Mouse (Mus musculus) urinary bladder, adult 2 months (tissue): ENCODE measurements around the gene Tbc1d22a. TPM values are rescaled to one million over a fixed set of nuclear protein-coding genes. Genes with fewer than 3 reads are reported as not detected.

Experiments
- DNase-seq: peaks from one replicate; pipeline ENCODE4 v3.0.0; 2022; ENCODE audit warnings: low spot score
- polyA plus RNA-seq: library from polyadenylated mRNA; depleted of rRNA; stranded (reverse); fragments of >200 nt; gene quantifications from 2 replicates; pipeline ENCODE4 v1.2.3, GENCODE M21; 2012

The Tbc1d22a gene
- polyA plus RNA-seq, 1 experiment, result 21.0 TPM

DNA sequence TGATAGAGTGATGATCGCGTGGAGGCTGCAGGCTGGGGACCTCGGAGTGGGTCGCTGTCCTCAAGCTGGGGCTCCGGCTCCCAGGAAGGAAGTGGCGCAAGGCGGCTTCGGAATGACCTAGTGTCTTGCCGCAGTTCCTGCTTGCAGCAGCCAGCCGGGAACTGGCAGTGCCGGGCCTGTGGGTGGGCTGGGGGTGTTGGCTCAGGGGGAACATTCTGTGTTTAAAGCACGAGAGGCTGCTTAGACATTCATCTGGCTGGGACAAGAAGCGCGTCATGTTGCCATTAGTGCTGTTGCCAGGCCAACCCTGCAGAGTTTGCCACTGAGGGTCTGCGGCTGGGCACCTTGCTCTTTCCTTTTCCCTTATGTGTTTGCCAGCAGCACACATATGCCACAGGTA, 63.2 kb downstream of the Tbc1d22a start:
- no peak for DNase-seq

DNA sequence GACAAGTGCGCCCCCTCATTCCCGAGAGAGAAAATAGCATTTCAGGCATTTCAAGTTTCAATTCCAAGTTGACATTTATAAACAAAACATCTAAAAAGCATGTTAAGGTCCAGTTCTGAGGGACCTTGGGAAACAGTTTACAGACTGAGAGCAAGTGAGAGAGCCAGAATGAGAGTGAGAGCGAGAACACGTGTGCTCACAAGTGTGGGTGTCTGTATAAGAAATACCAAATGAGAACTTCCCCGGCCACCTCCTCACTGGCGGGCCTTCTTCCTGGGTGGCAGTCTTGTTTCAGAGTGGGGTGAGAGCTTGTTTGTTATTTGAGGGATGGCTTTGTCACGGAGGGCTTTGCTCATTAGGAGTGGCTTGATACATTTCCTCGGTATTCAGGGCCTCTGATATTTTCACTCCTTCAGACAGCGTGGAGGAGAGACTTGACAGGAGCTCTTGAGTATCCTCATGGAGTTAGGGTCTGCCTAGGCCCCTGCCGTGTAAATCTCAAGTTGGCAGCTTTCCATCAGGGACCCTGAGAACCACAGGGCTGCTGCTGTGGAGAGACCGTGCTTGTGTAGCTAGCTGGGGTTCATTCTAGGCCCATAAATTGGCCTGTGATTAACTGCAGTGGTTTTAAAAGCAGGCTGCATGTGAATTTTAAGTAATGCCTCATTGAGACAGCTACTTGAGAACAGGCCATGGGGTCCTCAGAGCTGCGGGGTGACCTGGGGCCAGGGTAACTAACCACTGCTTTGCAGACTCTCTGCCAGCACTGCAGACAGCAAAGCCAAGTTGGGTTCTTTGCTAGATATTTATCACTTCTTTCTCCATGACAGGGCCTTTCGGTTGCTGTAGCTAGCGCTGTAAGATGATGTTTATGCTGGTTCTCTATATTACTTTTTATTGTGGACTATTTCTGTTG, 65.1 kb downstream of the Tbc1d22a start:
- no peak for DNase-seq

DNA sequence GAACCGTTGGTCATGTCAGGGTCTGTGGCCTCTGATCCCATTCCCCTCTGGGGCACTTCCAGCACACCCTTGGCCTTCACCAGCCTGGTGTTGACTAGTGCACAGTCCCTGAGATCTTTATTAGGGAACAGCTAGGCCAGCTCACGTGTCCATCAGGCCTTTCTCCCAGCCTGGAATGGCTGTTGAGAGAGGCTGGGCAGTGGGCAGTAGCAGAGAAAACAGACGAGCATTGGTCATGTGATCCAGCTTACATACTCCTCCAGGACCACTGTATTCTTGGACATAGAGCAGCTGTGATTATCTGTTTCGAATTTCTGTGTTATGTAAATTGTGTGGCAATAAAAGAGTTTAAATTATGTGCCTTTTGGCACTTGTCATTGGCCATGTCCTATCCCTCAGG, 65.9 kb downstream of the Tbc1d22a start:
- no peak for DNase-seq

DNA sequence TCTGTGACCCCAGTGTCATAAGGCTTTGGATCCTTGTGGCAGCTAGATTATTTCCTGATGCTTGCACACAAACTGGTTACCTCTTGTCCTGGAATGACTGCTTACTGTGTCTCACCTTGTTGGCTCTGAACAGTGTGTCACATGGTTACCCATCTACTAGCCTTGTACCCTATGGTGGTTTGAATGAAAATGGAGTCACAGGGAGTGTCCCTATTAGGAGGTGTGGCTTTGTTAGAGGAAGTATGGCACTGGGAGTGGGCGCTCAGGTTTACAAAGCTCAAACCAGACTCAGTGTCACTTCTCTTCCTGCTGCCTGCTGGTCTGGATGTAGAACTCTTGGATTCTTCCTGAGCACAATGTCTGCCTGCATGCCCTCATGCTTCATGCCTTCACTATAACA, 69.0 kb downstream of the Tbc1d22a start:
- DNase-seq, result no peak

DNA sequence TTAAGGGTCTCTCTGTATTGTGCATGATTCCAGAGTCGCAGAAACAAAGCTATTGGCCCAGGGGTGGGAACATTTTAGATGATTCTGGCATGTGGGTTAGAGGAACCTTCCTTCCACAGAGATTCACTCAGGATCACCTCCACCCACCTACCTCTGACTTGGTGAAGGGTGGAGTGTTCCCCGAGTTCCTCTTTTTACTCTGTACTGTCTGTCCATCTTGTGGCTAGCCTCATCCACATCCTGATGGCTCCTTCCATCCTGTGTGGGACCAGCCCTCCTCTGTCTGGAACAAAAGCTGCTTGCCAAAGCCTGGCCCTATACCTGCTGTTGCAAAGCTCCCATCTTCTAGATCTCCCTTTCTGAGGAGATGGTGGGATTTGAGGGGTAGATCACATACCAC, 71.0 kb downstream of the Tbc1d22a start:
- DNase-seq, result no peak

DNA sequence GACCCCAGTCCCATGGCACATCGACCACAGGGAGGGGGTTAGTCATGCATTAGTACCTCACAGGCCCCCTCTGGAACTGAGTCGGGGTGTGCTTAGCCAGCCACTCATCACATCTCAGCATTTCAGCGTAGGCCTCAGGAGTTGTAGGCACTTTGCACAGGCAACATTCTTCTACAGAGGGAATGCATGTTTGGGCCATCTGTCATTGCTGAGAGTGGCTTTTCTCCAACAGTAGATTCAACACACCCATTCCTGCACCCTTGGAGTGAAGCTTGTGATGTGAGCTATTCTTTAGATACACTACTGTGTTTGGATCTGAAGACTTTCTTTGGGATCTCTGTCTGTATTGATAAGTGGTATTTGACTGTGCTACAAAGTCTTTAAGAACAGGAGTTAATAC, 75.8 kb downstream of the Tbc1d22a start:
- no peak for DNase-seq

DNA sequence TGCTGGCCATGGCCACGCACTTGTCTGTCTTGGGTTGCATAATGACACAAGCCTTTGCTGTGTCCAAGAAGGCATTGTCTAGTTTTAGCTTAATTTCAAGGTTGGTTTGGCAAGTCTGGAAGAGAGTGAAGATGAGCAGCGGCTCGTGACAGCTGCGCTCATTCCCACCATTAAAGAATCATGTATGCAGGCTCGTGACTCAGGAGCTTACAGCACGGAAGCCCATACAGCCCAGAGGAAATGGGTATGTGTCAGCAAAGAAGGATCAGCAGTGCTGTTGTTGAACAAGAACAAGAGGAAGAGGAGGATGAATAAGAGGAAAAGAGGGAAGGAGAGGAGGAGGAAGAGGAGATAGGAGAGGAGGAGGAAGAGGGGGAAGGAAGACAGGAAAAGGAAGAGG, 78.0 kb downstream of the Tbc1d22a start:
- no peak for DNase-seq

DNA sequence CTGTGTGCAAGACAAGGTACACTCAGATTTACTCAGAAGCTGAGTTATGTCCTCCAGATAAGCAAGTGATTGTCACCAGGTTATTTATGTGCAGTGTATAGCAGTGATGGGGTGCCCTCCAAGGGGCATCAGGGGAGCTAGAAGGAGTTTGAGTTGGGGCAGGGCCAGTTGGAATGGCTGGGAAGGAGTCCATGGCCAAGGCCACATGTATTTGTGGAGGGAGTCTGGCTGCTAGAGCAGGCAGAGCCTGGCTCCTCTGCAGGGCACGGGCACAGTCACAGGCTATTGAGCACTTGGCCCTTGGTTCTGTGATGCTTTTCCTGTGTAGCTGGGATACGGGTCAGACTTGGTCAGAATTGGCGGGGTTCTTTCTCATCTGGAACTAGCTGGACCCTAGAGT, 80.2 kb downstream of the Tbc1d22a start:
- no peak for DNase-seq

DNA sequence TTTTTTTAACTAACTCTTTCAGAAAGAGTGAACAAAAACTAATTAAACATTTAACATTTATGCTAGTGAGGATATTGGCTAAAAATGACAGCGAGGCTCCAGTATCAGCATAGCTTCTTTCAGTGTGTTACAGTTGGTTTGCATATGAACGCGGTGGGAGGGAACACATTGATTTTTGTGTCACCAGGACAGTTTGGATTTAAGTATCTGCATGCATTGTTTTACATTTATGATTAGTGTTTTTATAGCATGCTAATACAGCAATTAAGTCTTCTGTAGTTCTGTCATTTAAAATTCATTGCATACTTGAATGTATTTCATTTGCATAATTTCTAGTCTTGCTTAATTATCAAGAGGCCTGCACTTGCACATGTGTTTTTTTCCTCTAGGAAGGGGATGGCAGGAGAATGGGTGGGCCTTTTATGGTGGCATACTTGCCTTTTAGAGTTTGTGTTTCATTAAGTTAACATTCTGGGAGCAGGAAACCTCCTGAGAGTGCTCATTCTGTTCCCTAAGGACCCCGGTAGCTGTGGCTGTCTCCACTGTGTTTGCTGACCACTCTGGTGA, 81.5 kb downstream of the Tbc1d22a start:
- DNase-seq, result no peak

DNA sequence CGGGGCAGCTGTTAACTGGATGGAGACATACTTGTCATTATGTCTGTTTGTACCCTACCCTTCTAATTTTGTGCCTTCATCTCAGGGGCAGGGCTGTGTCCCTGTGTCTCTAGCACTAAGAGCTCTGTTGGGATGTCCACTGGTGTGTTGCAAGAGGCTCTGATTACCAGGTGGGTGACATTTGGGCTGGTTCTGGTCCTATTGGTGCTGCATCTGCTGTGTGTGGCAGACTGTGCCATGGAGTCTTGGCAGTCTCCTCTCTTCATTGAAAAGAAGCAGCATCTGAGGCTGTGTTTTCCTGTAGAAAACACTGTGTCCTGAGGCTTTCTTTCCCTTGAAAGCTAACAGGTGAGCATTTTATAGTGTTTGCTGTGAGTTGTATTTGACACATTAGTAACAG, 83.0 kb downstream of the Tbc1d22a start:
- no peak for DNase-seq

DNA sequence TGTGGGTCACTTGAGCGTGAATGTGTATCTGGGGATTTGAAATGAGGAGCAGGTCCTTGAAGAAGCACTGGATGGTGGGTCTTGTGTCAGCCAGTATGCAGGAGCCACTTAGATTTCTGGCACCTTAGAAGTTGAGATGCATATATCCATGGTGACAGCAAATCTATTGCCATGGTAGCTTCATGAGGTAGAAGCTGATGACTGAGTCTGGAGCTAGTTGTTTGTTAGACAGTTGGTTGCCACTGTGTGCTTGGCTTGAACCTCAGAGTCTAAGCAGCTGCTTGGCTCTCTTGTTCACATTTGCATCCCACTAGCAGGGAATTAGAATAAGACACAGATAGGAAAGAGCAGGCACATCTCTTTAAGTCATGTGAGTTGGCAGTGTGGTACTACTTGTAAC, 89.6 kb downstream of the Tbc1d22a start:
- DNase-seq, result no peak

DNA sequence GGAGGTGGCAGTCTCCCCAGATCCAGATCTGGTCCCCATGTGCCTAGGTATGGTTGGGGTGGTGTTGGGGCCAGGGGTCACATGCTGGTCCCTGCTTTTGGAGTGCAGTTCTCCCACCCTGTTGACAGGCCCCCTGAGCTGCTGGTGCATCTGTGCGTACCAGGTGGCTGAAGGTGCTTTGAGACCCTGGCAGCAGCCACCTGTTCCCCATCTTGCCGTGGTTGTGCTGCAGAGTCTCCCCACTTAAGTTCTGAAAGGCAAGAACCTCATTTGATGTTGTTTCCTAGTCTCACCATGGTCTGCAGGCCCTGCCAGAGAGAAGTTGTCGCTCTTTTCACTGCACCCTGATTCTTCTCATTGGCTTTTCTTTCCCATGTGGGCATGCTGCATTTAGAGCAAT, 90.6 kb downstream of the Tbc1d22a start:
- no peak for DNase-seq

DNA sequence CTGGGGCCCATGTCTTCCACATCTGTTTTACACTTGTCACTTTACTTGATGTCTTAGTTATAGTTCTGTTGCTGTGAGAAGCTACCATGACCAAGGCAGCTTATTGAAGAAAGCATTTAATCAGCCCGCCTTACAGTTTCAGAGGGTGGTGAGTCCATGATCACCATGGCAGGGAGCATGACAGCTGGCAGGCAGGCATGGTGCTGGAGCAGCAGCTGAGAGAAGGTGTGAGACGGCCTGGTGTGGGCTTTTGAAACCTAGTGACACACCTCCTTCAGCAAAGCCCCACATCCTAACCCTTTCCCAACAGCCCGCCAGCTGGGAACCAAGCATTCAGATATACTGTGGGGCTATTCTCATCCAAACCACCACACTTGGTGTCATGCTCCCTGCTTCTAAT, 91.0 kb downstream of the Tbc1d22a start:
- DNase-seq, result no peak

DNA sequence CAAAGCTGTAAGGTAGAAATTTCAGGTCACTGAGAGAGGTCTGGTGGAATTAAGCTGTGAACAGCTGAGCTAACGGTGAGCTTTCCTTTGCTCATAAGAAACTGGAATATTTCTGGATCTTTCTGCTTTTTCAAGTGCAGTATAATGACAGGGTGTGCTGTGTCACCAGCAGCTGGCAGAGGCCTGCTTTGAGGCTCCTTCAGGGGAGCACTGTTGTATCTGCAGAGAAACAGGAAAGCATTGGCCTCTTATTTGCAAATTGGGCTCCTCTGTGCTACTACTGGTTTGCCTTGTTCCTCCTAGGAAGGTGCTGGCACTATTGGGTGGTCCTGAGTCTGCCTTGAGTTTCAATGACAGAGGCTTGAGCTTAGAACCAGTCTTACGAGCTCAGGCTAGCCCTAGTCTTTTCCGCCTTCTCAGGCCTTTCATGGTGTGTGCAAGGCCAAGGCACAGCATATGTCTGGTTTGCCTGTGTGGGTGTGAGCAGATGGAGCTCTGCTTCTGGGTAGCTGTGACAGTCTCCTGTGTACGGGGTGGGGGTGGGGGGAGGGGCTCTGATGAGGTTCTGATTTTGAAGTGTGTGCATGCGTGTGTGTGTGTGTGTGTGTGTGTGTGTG, 95.1 kb downstream of the Tbc1d22a start:
- no peak for DNase-seq

DNA sequence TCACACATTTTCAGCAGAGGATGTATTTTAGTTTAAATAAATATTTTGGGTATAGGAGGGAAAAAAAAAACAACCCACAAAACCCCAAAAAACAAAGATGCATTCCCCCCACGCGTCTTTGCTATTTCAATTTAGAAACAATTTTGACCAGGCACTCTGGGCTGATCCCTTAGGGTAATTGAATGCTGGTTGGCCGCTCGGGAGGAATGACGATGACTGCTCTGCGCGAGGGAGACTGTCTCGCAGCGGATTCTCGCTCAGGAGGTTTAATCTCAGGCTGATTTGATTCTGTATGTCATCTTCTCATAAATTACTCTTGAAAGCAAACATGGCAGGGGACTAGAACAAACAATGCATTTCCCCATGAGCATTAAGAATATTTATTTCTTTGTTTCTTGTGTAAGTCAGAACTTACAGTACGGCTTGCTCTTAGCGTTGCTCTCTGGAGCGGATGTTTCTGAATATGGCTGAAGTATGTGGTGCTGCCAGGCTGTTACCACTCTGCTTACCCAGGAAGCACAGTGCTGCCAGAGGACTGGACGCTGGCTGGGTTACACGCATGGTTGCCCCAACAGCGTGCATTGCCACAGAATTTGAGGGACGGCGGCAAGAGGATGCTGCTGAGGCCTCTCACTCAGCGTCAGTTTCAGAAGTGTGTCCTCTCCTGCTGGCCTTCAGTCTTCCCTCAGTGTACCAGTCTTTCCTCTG, 106.7 kb downstream of the Tbc1d22a start:
- no peak for DNase-seq

DNA sequence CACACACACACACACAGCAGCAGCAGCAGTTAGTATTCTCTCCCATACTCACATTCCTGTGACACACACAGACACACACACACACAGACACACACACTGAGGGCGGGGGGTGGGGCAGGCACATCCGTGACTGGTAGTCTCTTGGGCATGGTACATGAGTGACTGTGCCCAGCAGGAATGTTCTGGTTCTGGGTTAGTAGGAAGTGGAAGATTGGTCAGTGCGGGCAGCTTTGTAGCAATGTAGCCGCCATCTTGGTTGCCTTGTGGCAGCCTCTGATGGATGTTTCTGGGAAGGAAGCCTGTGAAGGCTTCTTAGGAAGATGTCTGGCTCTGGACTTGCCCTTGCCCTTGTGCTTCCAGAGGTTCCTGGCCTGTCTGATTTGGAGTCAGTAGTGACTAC, 112.1 kb downstream of the Tbc1d22a start:
- no peak for DNase-seq

DNA sequence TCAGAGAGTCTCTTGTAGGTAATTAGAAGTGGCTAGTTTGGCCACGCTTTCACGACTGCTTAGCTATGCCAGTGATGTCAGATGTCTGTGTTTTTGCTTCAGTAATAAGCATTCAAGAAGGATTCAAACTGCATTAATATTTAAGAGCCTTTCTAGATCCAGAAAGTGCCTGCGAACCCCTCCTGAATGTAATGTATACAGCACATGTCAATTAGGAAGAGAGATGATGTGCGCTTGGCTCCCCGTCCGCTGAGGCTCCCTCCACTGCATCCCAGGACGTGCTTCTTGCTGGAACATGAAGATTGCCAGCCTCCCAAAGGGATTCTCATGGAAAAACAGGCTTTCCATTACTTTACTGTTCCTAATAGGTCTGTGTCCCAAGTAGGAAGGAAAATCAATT, 115.7 kb downstream of the Tbc1d22a start:
- DNase-seq, result no peak

DNA sequence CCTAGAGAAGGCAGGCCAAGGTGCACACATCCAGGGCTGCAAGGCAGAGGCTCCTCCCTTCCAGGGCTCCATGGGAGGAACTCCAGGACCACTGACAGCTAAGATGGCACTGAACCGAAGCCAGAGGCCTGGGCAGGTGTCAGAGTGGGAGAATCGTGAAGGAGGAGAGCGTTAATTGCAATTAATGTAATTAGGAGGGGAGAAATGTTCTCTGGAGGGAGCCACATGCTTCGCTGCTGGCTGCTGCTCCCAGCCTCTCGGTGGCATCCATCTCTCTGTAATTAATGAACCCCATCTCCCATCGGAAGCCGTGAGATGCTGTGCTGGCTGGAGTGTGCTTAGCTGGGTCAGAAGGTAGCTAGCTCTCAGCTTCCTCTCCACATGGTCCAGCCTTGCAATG, 116.2 kb downstream of the Tbc1d22a start:
- DNase-seq, result no peak

DNA sequence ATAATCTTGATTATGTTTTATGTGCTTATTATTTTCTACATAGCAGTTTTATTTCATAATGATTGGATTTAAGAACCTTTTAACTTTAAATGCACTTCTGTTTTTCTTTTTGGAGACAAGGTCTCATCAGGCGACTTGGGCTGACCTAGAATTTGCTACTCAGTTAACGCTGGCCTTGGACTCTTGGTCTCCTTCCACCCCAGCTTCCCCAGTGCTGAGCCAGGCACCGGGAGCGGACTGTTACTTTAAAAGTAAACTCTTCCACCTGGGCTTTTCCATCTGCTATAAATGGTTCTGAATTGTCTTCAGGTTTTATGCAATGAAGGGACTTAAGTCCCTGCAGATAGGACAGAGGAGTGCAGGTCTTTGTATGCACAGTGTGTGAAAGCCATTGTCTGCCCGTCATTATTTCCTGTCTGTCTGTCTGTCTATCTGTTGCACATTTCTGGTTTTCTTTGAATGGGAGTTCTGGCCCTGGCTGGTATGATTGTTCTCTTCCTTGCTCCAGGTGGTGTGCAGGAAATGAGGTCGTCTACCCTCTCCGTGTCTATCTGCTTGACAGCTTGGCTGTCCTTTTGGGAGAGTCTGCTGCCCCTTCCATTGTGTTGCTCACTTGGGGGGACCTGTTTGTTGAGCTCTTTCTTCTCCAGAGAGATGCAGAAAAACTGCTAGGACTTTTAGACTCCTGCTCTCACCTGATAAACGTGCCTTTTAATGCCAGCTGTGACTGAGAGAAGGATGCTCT, 117.4 kb downstream of the Tbc1d22a start:
- DNase-seq, result no peak

DNA sequence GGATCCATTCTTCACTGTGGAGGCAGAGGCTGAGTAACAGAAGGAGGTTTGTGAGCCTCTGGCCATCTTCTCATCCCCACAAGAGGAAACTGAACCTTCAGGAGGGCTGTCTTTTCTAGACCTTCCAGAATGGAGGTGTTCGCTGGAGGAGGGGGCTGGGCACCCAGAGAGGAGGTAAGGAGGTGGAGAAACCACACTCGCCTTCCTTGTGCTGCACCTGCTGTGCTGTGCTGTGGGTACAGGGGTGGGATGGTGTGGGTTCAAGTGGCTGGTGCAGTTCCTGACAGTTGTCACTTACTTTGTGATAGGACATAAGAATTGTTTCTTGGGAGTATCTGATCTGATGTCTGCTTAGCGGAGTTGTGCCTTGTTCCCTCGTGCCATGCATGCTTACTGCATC, 118.9 kb downstream of the Tbc1d22a start:
- no peak for DNase-seq

DNA sequence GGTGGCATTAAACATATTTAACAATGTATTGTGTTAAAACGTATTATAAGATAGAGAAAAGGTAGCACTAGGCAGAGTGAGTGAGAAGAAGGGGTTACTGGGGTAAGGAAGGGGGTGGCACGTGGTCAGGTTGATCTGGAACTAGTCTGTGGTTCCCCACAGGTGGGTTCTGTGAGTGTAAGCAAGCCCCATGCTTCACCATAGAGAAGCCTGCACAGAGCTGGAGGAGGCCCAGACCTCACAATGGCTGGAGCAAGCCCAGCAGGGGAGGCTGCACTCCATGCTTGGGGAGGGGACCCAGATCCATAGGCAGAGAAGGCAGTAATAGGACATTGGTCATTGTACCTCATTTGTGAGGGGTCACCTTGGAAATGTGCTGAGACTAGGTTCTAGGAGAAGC, 119.3 kb downstream of the Tbc1d22a start:
- DNase-seq, result no peak

DNA sequence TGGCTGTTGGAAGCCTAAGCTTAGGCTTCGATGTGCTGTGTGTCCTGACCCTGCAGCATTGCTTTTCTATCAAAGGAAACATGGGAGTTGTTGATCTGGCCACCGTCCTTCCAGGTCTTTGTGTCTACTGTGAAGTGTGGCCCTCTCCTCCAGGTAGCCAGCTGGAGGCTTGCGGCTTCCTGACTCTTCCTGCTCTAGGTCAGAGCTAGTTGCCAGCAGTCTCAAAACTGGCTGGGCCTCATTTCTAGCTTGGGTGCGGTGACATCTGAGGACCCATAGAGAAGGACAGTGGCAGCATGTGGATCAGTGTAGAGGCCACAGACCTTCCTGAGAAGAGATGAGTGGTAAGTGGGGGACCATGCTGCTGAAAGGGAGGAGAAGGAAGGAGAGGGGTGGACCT, 120.0 kb downstream of the Tbc1d22a start:
- no peak for DNase-seq
